Mouse (Mus musculus): ENCODE data around the gene Zfp512. TPM values are rescaled to one million over a fixed set of nuclear protein-coding genes. Genes with fewer than 3 reads are reported as not detected.
"Not testable (repeated sequence)": the region's sequence is repeated elsewhere in the genome, so short reads cannot be mapped to it uniquely, and the experiment has no call there.

Gene Zfp512
- 99.2 and 103 TPM in 2 replicates for polyA plus RNA-seq (2016; fragmentation: Nextera tagmentation; extraction: Ambion mirVana)

DNA sequence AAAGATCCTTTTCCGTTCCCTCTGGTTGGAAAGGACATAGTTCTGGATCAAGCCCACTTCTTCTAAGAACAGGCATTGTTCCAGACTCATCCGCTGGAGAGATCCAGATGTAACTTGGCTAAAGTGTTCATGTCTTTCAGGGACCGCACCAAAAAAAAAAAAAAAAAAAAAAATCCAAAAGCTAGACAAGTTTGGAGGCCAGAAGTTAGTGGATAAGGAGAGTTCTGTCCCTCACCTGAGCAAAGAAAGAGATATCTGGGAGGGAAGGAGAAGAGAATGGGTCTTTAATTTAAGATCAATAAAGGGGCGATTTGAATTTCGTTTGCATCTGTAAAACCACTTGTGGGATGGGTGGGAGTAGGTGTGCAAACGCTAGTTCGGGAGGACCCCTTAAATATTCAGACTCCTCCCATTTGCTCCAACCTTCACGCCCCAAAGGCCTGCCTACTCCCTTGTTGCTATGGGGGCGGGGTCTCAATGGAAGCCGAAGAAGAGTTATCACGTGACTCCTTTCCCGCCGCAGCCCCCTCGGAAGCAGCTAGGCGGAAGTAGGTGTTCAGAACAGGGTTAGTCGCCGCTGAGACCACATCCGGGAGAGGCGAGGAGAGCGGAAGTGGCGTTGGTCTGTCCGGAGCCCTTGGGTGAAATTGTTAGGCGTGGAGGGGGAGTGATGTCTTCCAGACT, at the start of gene Zfp512:
Gene Zfp512 (plus strand): TSS at position 554 of the 684 bp plus-strand sequence.
- Histone ChIP-seq H3K4me1 (peaks cover 15% of the 10 kb centered on the region), H3K9ac (replicated peaks) (peak within 1 kb of the TSS; percentile 77), H3K36me3 (0 out of 2 replicates have a peak, but pooled peaks cover 3% of the 10 kb centered on the region), H3K27me3 (no peaks in the 10 kb centered on the region), H3K9me3 (no peaks in the 10 kb centered on the region), H3K4me2 (replicated peaks) (peak within 1 kb of the TSS; percentile 82), H3K27ac (replicated peaks) (no peak within 1 kb of the TSS), H3K4me3 (peak within 1 kb of the TSS; percentile 52)
- ATAC-seq (ENCODE audit: low FRiP score, low read depth), result peak; percentile 99
- 6% methylated on average over 23 of the region's 23 CpGs for WGBS

DNA sequence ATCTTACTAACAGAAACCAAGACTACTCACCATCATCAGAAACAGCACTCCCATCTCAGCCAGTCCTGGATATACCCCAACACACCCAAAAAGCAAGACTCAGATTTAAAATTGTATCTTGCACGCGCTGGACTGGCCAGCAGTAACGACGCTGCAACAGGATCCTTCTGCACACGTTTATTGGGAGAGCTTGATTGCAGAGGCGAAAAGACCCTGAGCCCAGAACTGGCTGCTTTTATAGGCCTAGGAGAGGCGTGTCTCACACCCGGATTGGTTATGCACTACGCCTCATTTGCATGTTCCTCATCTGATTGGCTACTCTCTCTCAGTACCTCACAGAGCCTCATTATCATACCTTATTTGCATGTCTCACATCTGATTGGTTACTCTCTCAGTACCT, 17.5 kb upstream of the Zfp512 start:
- H3K4me1 ChIP-seq; H3K27ac ChIP-seq (replicated peaks); H3K4me3 ChIP-seq; H3K27me3 ChIP-seq; H3K9me3 ChIP-seq; ATAC-seq (ENCODE audit: low FRiP score, low read depth); H3K4me2 ChIP-seq (replicated peaks); H3K36me3 ChIP-seq; H3K9ac ChIP-seq (replicated peaks): not testable (repeated sequence)
- 95% methylated on average over 9 of the region's 9 CpGs for WGBS

DNA sequence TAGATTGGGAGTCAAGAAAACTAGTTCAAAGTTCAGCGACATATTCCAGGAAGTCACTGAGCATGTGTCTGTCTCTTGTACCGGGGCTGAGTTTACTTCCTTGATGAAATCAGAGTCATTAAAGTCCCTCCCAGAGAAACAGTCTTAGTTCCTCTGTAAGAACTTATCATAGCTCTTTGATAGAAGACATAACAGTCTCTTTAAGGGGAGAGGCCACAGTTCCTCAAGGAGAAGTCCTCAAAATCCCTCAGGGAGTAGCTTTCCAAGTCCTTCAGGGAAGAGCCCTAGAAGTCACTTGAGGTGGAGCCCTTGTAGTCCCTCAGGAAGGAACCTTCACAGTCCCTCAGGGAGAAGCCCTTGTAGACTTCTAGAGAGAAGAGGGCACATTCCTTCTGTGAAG, 895 bp upstream of the Zfp512 start:
- no peak overlapping the region for H3K27ac ChIP-seq (replicated peaks)
- H3K9me3 ChIP-seq, result no peaks in the 10 kb centered on the region
- no peaks in the 10 kb centered on the region for H3K27me3 ChIP-seq
- 0 out of 2 replicates have a peak, but pooled peaks cover 3% of the 10 kb centered on the region for H3K36me3 ChIP-seq
- no peak for ATAC-seq (ENCODE audit: low FRiP score, low read depth)
- peaks cover 15% of the 10 kb centered on the region for H3K4me1 ChIP-seq
- 90% methylated on average over 2 of the region's 2 CpGs for WGBS
- no peak overlapping the region for H3K4me2 ChIP-seq (replicated peaks)
- no peak overlapping the region for H3K9ac ChIP-seq (replicated peaks)
- H3K4me3 ChIP-seq, result peak overlapping the region; percentile 10; the same call in 1 of the 2 replicates

DNA sequence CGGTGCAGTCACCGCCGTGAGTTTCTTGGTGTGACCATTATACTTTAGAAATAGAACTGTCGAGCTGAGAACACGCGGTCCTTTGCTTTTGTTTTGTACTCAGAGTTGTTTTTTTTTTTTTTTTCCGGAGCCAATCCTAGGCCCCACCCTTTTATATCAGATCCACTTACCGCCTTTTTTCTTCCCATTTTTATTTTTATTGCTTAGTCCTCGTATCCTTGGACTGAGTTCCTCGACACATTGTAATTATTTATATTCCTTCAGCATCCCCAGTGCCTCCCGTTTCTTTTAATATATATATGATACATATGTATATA, 289 bp downstream of the Zfp512 start:
- peak; percentile 36; the same call in 1 of the 2 replicates for ATAC-seq (ENCODE audit: low FRiP score, low read depth)
- peak overlapping the region; percentile 52 for H3K4me3 ChIP-seq
- H3K27ac ChIP-seq (replicated peaks), result no peak overlapping the region
- WGBS, result under 1% methylated on average over 11 of the region's 11 CpGs
- H3K4me2 ChIP-seq (replicated peaks), result peak overlapping the region; percentile 82
- peak overlapping the region; percentile 77 for H3K9ac ChIP-seq (replicated peaks)
- H3K36me3 ChIP-seq, result 0 out of 2 replicates have a peak, but pooled peaks cover 3% of the 10 kb centered on the region
- H3K27me3 ChIP-seq, result no peaks in the 10 kb centered on the region
- H3K9me3 ChIP-seq, result no peaks in the 10 kb centered on the region
- H3K4me1 ChIP-seq, result peaks cover 15% of the 10 kb centered on the region

DNA sequence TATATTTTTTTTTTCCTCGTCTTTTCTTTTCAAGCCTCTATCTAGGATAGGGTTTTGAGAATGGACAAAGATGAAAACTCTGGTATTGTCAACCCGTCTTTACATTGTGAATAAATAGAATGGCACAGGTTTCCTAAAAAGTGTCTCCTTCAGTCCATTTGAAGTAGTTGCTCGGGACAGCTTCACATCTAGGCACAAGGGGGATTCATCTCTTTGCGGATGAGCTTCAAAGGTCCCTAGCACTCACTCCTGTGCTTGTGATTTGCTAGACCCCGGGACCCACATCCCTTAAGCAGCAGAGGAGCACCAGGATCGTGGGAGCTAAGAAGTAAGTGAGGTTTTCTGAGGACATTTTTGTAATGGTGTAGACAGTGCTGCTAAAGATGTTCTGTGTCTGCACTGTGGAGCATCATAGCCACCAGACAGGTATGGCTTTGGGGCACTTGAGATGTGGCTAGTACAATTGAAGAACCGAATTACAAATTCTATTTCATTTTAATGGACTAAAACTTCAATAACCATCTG, 717 bp downstream of the Zfp512 start:
- H3K27ac ChIP-seq (replicated peaks), result no peak overlapping the region
- H3K4me2 ChIP-seq (replicated peaks), result peak overlapping the region; percentile 82
- peak overlapping the region; percentile 77 for H3K9ac ChIP-seq (replicated peaks)
- no peaks in the 10 kb centered on the region for H3K9me3 ChIP-seq
- H3K27me3 ChIP-seq, result no peaks in the 10 kb centered on the region
- H3K36me3 ChIP-seq, result 0 out of 2 replicates have a peak, but pooled peaks cover 3% of the 10 kb centered on the region
- H3K4me3 ChIP-seq, result peak overlapping the region; percentile 52
- ATAC-seq (ENCODE audit: low FRiP score, low read depth), result no peak
- WGBS, result 20% methylated on average over 7 of the region's 7 CpGs
- peaks cover 15% of the 10 kb centered on the region for H3K4me1 ChIP-seq

DNA sequence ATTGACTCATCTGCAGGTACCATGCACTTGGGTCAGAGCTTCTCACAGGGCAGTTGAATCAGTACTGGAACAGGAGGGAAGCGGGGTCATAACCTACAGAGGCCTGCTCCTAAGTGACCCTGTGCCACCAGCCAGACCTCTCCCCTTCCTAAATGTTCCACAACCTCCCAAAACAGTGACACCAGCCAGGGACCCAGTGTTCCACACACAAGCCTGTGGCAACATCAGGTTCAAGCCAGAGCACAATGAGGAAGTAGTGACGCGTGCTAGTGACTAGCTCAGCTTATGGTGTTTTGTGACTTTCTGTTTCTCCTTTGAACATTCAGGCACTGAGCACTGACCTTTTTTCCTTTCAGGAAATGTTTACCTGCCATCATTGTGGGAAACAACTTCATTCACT, 15.6 kb downstream of the Zfp512 start:
- Histone ChIP-seq H3K9me3 (no peaks in the 10 kb centered on the region), H3K27ac (replicated peaks) (no peak overlapping the region), H3K4me2 (replicated peaks) (no peak overlapping the region), H3K27me3 (no peaks in the 10 kb centered on the region), H3K4me3 (no peak overlapping the region), H3K9ac (replicated peaks) (no peak overlapping the region), H3K4me1 (no peaks in the 10 kb centered on the region), H3K36me3 (peaks cover 68% of the 10 kb centered on the region)
- 93% methylated on average over 3 of the region's 3 CpGs for WGBS
- no peak for ATAC-seq (ENCODE audit: low FRiP score, low read depth)

DNA sequence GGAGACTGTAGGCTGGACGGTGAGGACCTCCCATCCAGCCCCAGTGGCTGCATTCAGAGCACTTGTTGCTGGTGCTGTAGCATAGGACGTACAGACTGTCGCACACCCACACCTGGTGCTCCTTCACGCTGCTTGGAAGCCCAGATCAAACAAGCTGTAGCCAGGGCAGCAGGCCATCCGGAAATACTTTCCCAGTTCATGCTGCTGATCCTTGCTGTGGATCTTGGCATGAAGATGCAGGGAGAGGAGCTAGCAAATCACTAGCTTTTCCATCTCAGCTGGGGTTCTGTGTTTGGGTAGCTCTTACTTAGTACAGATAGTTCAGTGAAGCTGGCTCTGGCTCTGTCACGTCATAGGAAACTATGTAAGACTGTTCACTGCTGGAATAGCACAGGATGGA, 17.5 kb downstream of the Zfp512 start:
- Histone ChIP-seq H3K36me3 (peaks cover 85% of the 10 kb centered on the region), H3K9ac (replicated peaks) (no peak overlapping the region), H3K4me2 (replicated peaks) (no peak overlapping the region), H3K9me3 (no peaks in the 10 kb centered on the region), H3K27ac (replicated peaks) (no peak overlapping the region), H3K4me1 (no peaks in the 10 kb centered on the region), H3K27me3 (no peaks in the 10 kb centered on the region), H3K4me3 (no peak overlapping the region)
- WGBS, result 93% methylated on average over 6 of the region's 6 CpGs
- no peak for ATAC-seq (ENCODE audit: low FRiP score, low read depth)

DNA sequence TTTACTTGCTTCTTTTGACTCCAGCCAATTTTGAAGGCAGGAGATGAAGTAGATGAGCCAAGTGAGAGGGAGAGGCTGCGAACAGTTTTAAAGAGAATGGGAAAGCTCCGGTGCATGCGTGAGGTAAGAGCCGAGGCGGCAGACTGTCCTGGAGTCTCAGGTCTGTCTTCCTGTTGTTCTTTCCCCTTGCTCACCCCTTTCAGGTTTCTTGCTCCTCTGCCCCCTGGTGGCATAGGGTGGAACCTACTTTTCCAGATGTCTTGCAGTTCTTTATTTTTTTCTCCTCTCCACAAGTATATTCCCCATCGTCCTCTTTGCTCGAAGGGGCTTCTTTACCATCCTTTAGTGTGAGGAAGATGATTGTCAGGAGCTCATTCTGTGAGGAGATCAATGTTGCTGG, 18.1 kb downstream of the Zfp512 start:
- Histone ChIP-seq H3K36me3 (peaks cover 89% of the 10 kb centered on the region), H3K27me3 (no peaks in the 10 kb centered on the region)

DNA sequence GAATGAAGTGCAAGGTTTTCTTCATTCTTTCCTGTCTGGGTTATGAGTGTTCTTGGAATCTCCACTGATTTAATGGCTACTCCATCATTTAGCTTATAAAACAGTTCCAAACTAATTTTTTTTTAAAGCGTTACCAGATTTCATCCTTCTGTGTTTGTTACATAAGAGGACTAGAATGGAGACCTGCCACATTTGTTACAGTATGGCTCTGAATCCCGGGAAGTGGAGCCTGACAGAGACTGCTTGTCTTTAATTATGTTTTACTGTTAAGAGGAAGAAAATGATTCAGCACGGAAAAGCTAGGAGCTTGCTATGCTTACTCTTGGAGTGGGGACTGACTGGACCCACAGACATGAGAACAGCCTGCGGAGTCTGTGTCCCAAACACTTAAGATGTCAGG, 28.3 kb downstream of the Zfp512 start:
- H3K27ac ChIP-seq (replicated peaks), result no peak overlapping the region
- no peaks in the 10 kb centered on the region for H3K27me3 ChIP-seq
- H3K36me3 ChIP-seq, result peaks cover 84% of the 10 kb centered on the region
- no peak overlapping the region for H3K4me3 ChIP-seq
- WGBS, result 93% methylated on average over 4 of the region's 4 CpGs
- no peak for ATAC-seq (ENCODE audit: low FRiP score, low read depth)
- H3K9ac ChIP-seq (replicated peaks), result no peak overlapping the region
- H3K4me2 ChIP-seq (replicated peaks), result no peak overlapping the region
- H3K9me3 ChIP-seq, result no peaks in the 10 kb centered on the region
- H3K4me1 ChIP-seq, result no peaks in the 10 kb centered on the region

More for the DNA sequence above, 18.1 kb downstream of the Zfp512 start:
- Histone ChIP-seq H3K4me1 (no peaks in the 10 kb centered on the region), H3K27ac (replicated peaks) (no peak overlapping the region), H3K4me3 (no peak overlapping the region), H3K9ac (replicated peaks) (no peak overlapping the region), H3K4me2 (replicated peaks) (no peak overlapping the region), H3K9me3 (no peaks in the 10 kb centered on the region)
- WGBS, result 81% methylated on average over 7 of the region's 7 CpGs
- no peak for ATAC-seq (ENCODE audit: low FRiP score, low read depth)

DNA sequence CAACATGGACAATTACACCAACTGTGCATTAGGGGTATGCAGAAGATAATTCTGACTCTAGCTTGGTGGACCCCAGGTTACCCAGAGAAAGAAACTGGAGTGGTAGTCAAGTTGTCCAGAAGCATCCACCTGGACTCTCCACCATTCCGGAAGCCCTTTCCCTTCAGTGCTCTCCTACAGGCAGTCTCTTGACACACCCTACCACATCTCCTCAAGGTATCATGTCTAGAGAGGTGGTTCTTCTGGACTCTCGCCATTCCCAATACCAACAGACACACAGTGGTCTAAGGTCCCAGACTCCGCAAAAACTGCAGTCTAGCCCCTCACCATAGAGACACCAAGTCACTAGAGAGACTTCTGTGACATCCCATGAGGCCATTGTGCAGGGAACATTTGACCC, 33.2 kb downstream of the Zfp512 start, which contains the start of gene 4930548H24Rik:
Gene 4930548H24Rik (plus strand): TSS at position 301 of the 400 bp plus-strand sequence.
- ATAC-seq (ENCODE audit: low FRiP score, low read depth), result no peak
- 95% methylated on average over 3 of the region's 3 CpGs for WGBS
- no peaks in the 10 kb centered on the region for H3K9me3 ChIP-seq

DNA sequence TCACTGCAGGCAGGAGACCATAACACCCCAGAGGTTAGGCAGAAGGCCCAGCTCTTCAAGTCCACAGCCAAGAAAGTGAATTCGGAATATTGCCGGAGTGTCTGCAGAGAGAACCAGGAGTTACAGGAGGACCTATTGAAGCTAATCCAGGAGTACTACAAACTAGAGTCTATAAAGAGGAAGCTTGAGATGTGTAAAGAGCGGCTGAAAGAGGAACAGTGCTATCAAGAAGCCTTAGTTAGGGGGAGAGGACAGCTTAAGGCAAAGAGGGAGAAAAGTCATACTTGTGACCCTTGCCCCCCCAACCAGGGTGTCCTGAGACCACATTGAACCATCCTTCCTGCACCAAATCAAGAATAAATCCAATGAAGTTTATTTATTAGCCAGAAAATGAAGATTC, 35.7 kb downstream of the Zfp512 start:
- no peak overlapping the region for H3K9ac ChIP-seq (replicated peaks)
- H3K4me1 ChIP-seq, result no peaks in the 10 kb centered on the region
- 95% methylated on average over 3 of the region's 3 CpGs for WGBS
- no peak overlapping the region for H3K27ac ChIP-seq (replicated peaks)
- ATAC-seq (ENCODE audit: low FRiP score, low read depth), result no peak
- no peaks in the 10 kb centered on the region for H3K9me3 ChIP-seq
- no peak overlapping the region for H3K4me3 ChIP-seq
- H3K36me3 ChIP-seq, result peaks cover 15% of the 10 kb centered on the region; the same call in 1 of the 2 replicates
- no peaks in the 10 kb centered on the region for H3K27me3 ChIP-seq
- no peak overlapping the region for H3K4me2 ChIP-seq (replicated peaks)

More for the DNA sequence above, 33.2 kb downstream of the Zfp512 start, which contains the start of gene 4930548H24Rik:
- Histone ChIP-seq H3K36me3 (peaks cover 37% of the 10 kb centered on the region), H3K4me3 (no peak within 1 kb of the TSS), H3K27ac (replicated peaks) (no peak within 1 kb of the TSS), H3K4me1 (no peaks in the 10 kb centered on the region), H3K4me2 (replicated peaks) (no peak within 1 kb of the TSS), H3K9ac (replicated peaks) (no peak within 1 kb of the TSS), H3K27me3 (no peaks in the 10 kb centered on the region)

DNA sequence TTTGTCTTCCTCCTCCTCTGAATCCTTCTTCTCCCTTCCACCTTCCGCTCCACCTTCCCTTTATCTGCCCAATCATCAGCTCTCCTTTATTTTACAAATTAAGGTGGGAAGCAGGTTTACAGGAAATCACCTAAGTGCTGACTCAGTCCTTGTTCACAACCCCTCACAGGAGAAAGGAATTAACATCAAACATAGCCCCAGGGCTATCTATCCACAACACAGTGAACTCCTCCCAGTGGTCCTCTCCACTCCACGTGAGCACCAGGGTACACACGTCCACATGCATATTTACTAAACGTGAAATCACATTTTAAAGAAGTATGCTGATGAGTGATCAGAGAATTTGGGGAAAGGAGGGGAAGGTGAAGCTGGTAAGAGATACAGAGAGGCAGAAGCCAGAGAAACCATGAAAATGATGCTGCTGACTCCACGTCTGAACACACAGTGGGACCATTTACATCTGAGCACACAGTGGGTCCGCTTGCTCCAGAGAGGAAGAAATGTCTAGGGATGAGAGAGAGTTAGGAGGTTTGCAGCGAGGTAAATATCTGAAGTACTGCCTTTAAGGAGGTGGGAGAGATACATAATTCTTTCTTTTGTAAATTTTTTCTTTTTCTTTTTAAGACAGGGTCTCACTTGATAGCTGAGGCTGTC, 37.0 kb downstream of the Zfp512 start:
- Histone ChIP-seq H3K4me2 (replicated peaks) (no peak overlapping the region), H3K27me3 (no peaks in the 10 kb centered on the region), H3K36me3 (peaks cover 9% of the 10 kb centered on the region; the same call in 1 of the 2 replicates), H3K4me3 (no peak overlapping the region), H3K4me1 (no peaks in the 10 kb centered on the region), H3K9ac (replicated peaks) (no peak overlapping the region), H3K9me3 (no peaks in the 10 kb centered on the region), H3K27ac (replicated peaks) (no peak overlapping the region)
- no peak for ATAC-seq (ENCODE audit: low FRiP score, low read depth)
- 76% methylated on average over 7 of the region's 7 CpGs for WGBS
